Mouse (Mus musculus) C3H10T1/2 (cell line): ENCODE measurements around the gene Acer3. TPM values are rescaled to one million over a fixed set of nuclear protein-coding genes. Genes with fewer than 3 reads are reported as not detected.

ENCODE experiments used
- polyA plus RNA-seq, 2 experiments: library from polyadenylated mRNA; unstranded; fragments of >200 nt; fragmentation: generic; extraction: Trizol; gene quantifications; one replicate each; pipeline ENCODE4 v1.2.1; 2012; ENCODE audit warnings: missing spikeins in 2 of 2

The Acer3 gene
- 10 to 100 TPM in 1 of 2 experiments, 1 to 10 TPM in 1; 1.2 to 20.3 TPM for polyA plus RNA-seq

DNA sequence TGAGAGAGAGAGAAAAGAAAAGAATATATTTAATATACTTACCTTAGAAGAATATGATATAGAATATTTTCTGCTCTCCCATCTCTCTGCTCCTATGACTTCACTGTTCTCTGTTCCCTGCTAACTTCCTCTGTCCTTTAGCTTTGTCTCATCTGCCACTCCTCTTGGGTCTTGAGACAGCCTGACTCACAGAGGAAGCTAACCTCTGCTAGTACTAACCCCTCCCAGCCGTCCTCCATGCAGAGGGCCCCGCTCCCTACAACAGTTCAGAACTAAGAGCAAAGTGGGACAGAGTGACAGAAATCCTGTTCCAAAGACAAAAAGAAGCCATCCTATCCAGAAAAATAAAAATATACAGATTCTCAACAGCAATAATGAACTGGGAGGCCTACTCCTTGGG lies at the start of gene Acer3:
Gene Acer3, minus strand, starts transcription at position 126 of the 400 bp plus-strand sequence.

GRCm38 (mm10) chr7:98361063-98361652 lies 40.1 kb upstream of the Acer3 start, which contains the start of gene Tsku:
Gene Tsku, minus strand, starts transcription at chr7:98361328.

DNA sequence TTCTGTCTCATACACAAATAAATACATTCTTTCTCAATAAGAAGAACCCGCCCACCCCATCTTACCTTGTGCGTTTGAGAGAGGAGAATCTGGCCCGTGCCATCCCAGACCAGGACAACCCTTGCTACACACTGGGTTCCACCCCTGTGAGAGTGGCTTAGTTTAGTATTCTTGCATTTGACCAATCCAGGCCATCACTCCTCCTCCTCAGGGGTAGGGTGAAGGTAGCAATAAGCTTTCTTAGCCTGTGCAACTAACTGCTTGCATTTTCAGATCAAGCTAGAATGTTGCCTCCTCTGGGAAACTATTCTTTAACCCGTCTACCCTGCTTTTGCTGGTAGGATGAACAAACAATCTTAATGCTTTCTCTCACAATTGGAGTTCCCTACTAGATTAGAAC lies 121.6 kb downstream of the Acer3 start, which contains the start of gene B3gnt6:
Gene B3gnt6, minus strand, starts transcription at position 101 of the 400 bp plus-strand sequence.

GRCm38 (mm10) chr7:98177929-98178559 lies 143.0 kb downstream of the Acer3 start, which contains the start of gene Capn5:
Gene Capn5, minus strand, starts transcription at chr7:98178274.

Other genes with a start within 250 kb of the Acer3 start
- gene Myo7a, start 201.7 kb downstream of the Acer3 start, polyA plus RNA-seq = 1 to 10 TPM in 1 of 2 experiments, under 1 TPM in 1; 0.11 to 3.2 TPM
- under 1 TPM; 0.16 to 0.20 TPM for gene Omp, start 175.7 kb downstream of the Acer3 start, polyA plus RNA-seq
- gene Capn5, start 142.9 kb downstream of the Acer3 start, polyA plus RNA-seq = 1 to 10 TPM; 1.7 to 8.3 TPM
- gene B3gnt6, start 121.7 kb downstream of the Acer3 start, polyA plus RNA-seq = under 1 TPM in 1 of 2 experiments, not detected in 1; 0.20 TPM
- gene Tsku, start 40.1 kb upstream of the Acer3 start, polyA plus RNA-seq = 10 to 100 TPM in 1 of 2 experiments, 1 to 10 TPM in 1; 5.0 to 25.5 TPM
- gene Gucy2d, start 119.2 kb upstream of the Acer3 start, polyA plus RNA-seq = under 1 TPM in 1 of 2 experiments, not detected in 1; 0.20 TPM
- gene Lrrc32, start 168.1 kb upstream of the Acer3 start, polyA plus RNA-seq = 1 to 10 TPM in 1 of 2 experiments, under 1 TPM in 1; 0.11 to 1.3 TPM